Mouse (Mus musculus) left cerebral cortex, adult 8-10 months (tissue): ENCODE measurements around the gene Ppef2. TPM values are rescaled to one million over a fixed set of nuclear protein-coding genes. Genes with fewer than 3 reads are reported as not detected.
"Not testable (repeated sequence)": the region's sequence is repeated elsewhere in the genome, so short reads cannot be mapped to it uniquely, and the experiment has no call there.

Source experiments
- DNase-seq, 2 experiments: peaks; one replicate each; pipeline ENCODE4 v3.0.0; 2022; ENCODE audit warnings: low spot score in 2 of 2
- total RNA-seq, 4 experiments: library from RNA; stranded (reverse); gene quantifications; 2 replicates each; pipeline ENCODE4 v1.2.4; 2022

The Ppef2 gene
- total RNA-seq, 4 experiments from 2014 or later, result 0.53 to 1.1 (median 0.83) TPM

GRCm38 (mm10) chr5:92196895-92197811 is 58.9 kb downstream of the Ppef2 start:
- DNase-seq, result no peak

- not testable (repeated sequence) for DNase-seq
Observed at GRCm38 (mm10) chr5:92195716-92196115, 60.4 kb downstream of the Ppef2 start.

GRCm38 (mm10) chr5:92188881-92189483 is 67.1 kb downstream of the Ppef2 start:
- no peak for DNase-seq

- DNase-seq, result no peak
Observed at GRCm38 (mm10) chr5:92183071-92183830, 72.8 kb downstream of the Ppef2 start.

Other genes starting within 250 kb of the Ppef2 start
- gene Cdkl2, start 212.4 kb downstream of the Ppef2 start, total RNA-seq, result 10 to 100 TPM; 30.0 to 32.2 (median 30.6) TPM
- gene G3bp2, start 172.6 kb downstream of the Ppef2 start, total RNA-seq, result 100 to 1,000 TPM; 204 to 226 (median 221) TPM
- gene Uso1, start 118.3 kb downstream of the Ppef2 start, total RNA-seq, result 10 to 100 TPM; 76.4 to 82.2 (median 79.0) TPM
- gene U90926, start 40.9 kb downstream of the Ppef2 start, total RNA-seq, result not detected
- gene Naaa, start 21.9 kb upstream of the Ppef2 start, total RNA-seq, result 10 to 100 TPM; 38.8 to 42.6 (median 42.1) TPM
- 10 to 100 TPM; 17.4 to 23.6 (median 21.1) TPM for gene Sdad1, start 54.2 kb upstream of the Ppef2 start, total RNA-seq
- under 1 TPM in 1 of 4 experiments, not detected in 3; 0.26 TPM for gene Cxcl9, start 71.8 kb upstream of the Ppef2 start, total RNA-seq
- 1 to 10 TPM; 5.0 to 8.0 (median 6.7) TPM for gene Art3, start 75.5 kb upstream of the Ppef2 start, total RNA-seq
- gene Cxcl10, start 92.6 kb upstream of the Ppef2 start, total RNA-seq, result 1 to 10 TPM in 2 of 4 experiments, not detected in 2; 1.8 to 2.7 TPM
- 10 to 100 TPM; 26.6 to 32.0 (median 28.6) TPM for gene Nup54, start 178.9 kb upstream of the Ppef2 start, total RNA-seq